Mouse (Mus musculus) hindlimb bud, embryonic 11.5 days (tissue): ENCODE data around the gene Sipa1l3.

ENCODE experiments used
- DNase-seq: peaks from one replicate; pipeline ENCODE4 v3.0.0-alpha.2; 2012; ENCODE audit warnings: low read depth, low spot score; ENCODE audit errors: extremely low spot score

Sipa1l3 gene

DNA sequence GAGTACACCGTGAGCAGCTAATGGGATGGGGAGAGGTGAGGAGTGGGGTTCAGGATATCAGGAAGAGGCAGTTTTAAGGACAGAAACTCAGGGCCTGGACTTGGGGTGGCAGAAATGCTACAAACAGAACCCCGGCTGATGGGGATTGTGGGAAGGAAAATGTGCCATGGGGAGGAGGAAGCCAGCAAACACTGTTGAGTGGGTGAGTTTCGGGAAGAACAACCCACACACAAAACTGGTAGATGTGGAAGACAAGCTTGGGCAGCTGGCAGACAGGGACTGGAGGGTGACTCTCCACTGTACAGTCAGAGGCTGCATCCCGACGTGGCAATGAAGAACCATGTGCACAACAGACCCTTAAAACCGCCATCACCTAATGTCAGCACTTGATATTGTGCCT is 69.6 kb downstream of the Sipa1l3 start:
- no peak for DNase-seq

GRCm38 (mm10) chr7:29447147-29447829 is 71.2 kb downstream of the Sipa1l3 start:
- no peak for DNase-seq

DNA sequence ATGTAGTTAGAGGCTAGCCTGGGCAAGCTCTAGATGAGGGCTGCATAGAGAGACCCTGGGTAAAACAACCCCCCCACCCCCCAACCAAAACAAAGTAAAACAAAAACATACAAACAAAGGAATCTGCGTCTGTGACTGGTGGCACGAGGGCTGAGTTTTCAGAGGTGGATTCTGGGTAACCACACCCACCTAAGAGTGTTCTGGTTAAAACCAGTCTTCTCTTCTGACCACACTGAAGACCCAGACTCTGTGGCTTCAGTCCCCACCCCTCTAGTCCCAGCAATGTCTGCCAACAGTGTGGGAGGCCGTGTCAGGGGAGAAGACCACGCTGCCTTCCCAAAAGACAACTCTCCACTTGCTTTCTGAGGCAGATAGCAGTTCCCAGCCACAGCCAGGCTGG is 72.3 kb downstream of the Sipa1l3 start:
- DNase-seq: no peak

GRCm38 (mm10) chr7:29444527-29444926 is 73.9 kb downstream of the Sipa1l3 start:
- DNase-seq: no peak

- DNase-seq: no peak
Measured at GRCm38 (mm10) chr7:29444070-29444469, 74.4 kb downstream of the Sipa1l3 start.

- no peak for DNase-seq
Measured at GRCm38 (mm10) chr7:29441793-29442192, 76.6 kb downstream of the Sipa1l3 start.

GRCm38 (mm10) chr7:29441151-29441550 is 77.3 kb downstream of the Sipa1l3 start:
- no peak for DNase-seq

DNA sequence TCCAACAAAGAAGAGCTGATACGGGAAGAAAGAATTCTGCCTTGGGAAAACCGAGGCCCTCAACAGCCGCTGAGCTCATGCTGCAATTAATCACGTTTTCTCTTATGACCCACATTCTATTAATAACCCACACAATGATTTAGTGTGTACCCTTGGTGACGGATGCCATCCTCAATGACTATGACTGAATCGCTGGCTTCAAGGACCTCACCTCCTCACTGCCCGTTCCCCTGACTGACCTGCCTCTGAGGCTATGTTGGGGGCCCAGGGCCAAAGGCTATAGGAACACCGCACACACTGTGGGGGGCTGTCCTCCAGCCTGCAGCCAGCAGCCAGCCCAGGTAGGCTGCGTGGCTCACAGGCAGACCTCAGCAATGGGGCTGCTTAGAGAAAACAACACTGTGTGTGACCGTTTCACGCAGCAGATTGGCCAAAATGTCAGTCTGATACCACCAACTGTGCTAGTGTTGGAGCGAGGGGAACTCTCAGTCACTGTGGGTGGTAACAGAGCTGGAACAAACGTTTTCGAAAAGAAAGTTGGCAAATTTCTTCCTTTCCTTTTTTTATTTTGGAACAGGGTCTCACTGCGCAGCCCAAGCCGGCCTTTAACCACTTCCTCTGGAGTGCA is 79.7 kb downstream of the Sipa1l3 start:
- no peak for DNase-seq

DNA sequence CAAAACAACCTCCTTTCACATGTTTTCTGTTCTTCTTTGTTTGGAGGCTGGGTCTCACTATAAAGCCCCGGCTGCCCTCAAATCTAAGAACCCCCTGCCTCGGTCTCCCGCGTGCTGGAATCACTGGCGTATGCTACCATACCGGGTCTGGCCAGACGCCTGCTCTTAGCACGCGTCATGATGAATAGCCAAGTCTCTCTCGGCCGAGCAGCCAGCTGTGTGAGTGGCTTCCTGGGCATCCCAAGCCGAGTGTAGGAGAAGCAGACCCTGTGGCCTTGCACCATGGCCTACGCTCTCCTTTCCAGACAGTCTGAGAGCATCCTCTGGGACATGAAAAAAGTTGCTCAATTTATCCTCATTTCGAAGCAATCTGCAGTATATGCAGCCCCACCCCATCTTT is 80.2 kb downstream of the Sipa1l3 start:
- no peak for DNase-seq

GRCm38 (mm10) chr7:29437072-29437471 is 81.4 kb downstream of the Sipa1l3 start:
- no peak for DNase-seq

DNA sequence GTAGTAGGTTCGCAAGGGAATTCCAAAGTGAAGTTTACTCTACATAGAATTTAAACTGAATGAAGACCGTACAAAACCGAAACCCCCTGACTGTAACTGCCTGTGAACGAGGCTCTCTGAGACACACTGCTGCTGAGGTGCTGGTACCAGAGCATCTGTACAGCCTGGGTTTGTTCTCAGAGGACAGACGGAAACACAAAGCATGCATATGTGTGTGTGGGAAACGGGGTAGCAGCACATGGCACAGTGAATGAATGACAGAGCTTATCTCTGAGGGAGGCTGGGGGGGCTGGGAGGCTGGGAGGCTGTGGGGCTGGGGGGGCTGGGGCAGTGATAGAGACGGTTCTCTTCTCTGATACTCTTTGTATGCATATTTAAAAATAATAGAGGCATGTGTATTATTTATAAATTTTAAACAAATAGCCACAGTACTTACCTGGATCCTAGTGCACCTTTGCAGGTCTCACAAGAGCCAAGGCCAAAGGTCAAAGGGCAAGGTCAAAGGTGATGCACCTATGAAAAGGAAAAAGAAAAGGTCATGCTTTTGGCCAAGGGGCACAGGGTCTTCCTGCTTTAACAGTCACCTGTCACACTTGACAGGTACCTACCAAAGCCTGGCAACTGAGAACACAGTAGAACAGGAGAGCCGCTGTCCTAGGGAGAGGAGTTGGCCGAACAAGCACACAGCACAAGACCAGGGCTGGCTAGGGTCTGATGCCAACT is 84.0 kb downstream of the Sipa1l3 start:
- no peak for DNase-seq

- no peak for DNase-seq
Measured at GRCm38 (mm10) chr7:29433725-29434124, 84.7 kb downstream of the Sipa1l3 start.

DNA sequence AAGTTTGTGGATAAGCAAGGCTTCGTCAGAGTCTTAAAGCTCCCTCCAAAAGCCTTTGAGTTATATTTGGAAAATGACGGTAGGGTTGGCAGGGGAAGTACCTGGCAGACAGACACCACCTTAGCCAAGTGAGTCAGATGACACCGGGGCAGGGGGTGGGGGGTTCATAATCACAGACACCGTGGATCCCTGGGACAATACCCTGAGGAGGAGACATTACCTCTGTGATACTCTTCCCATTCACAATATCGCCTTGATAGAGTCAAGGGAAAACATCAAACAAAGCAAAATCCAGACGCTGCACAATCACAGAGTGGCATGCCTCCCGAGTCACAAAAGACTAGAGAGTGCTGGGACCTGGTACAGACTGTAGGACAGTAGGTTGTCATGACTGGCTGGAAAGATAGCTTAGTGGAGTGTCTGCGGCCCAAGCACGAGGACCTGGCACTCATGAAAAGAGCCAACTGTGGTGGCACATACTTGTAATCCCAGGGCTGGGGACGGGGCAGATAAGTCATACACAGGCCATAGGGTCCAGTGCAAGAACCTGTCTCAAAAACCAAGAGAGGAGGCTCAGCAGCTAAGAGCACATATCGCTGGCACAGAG is 85.4 kb downstream of the Sipa1l3 start:
- no peak for DNase-seq

DNA sequence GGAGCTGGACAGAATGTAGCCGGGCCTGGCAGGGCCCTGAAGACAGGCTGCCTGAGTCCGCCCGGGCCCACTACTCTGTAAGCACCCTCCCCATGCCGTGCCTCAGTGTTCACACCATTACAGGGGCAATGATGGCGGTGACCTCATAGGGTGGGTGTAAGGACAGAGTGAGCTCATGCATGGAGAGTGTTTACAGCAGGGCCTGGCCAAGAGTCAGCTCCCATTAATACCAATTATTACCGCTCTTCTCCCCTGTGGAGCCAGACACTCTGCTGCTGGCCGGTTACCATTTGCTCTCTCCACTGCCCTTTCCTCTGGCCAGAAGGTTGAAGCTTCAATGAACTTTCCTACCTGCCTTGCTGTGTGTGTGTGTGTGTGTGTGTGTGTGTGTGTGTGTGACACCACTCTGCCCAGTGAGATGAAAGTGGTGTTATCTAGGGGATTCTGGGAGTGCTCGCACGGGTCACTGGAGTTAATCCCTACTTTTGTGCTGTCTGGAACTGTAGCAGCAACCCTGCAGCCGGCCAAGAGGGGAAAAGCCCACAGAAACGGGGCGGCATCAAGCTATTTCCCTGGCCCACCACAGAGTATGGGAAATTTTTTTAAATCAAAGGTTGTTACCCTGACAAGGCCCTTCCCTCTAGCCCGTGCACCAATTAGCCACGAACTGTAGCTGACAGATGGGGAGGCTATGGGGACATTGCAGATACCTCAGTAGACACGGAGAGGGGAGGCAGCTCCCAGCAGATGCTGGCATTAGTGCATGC is 86.1 kb downstream of the Sipa1l3 start:
- DNase-seq: no peak

DNA sequence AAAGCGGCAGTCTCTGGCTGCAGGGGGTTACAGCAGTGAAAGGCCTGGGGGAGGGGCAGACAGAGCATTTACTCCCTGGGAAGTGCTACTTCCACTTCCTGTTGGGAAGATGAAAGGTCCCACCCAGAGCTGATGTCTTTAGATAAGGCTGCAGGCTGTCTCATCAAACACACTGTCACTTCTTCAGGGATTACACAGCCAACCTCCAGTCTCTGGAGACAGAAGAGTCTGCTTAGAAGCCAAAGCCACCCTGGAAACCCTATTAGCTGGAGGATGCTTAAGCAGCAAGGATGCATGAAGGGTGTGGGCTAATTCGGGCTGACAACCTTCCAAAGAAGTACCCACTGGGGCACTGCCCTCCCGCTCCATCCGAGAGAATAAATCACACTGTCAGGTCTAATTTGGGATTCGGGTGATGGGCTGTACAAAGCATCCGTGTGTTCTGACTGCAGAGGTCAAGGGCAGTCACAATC is 87.7 kb downstream of the Sipa1l3 start:
- no peak for DNase-seq

- DNase-seq: no peak
Measured at GRCm38 (mm10) chr7:29426056-29426455, 92.4 kb downstream of the Sipa1l3 start.

- no peak for DNase-seq
Measured at GRCm38 (mm10) chr7:29425413-29425827, 93.0 kb downstream of the Sipa1l3 start.

- no peak for DNase-seq
Measured at GRCm38 (mm10) chr7:29424690-29425089, 93.8 kb downstream of the Sipa1l3 start.

DNA sequence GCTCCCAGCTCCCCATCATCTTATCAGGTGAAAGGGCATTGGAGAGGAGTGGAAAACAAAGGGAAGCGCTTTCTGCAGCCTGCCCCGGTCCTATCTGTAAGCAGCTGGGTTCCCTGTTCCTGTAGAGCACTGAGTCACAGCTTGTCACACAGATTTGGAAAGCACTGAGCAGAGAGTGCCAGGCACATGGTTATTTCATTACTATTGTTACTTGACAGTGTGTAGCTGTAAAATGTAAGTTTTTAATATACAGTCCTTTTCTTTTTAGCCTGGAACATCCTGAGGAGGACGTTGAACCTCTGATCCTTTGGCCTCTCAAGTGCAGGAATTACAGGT is 96.6 kb downstream of the Sipa1l3 start:
- DNase-seq: no peak

DNA sequence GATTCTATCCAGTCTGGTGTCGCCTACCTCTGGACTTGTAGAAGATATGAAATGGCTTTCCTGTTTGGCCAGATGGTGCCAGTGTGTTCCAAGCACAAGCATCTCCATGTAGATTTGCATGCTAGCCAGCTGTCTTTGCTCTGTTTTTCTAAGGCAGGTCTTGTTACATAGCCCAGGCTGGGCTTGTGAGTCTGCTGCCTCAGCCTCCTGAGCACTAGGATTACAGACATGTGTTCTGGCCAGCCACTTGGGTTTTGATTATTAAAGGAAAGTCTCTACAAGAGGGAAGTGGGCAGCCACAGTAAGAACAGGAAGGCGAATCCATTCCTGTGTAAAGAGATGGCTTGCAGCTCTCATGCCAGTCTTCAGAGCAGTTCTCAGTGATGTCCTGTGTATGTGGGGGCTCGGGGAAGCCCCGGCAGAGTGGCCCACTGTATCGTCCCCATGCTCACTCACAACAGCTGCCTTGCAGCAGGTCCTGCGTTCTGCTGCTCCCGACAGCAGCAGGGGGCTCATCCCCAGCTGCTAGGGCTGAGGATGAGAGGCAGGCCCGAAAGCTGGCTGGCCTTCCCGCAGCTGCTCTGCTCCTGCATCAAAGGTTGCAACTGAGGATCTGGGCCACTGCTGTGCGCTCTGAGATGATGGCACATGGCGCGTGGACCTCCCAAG is 97.1 kb downstream of the Sipa1l3 start:
- no peak for DNase-seq
